Mouse (Mus musculus) bone marrow, adult 2 months (tissue): ENCODE data around the gene Edem2.

ENCODE experiments used
- CTCF ChIP-seq: fragments of 200-500 bp; IDR thresholded peaks from 2 replicates; pipeline ENCODE4 v1.5.1; 2011; ENCODE audit warnings: low read length, control low read depth; ENCODE audit not compliant: control insufficient read depth, insufficient read depth
- POLR2A ChIP-seq: fragments of 200-500 bp; IDR thresholded peaks from 2 replicates; pipeline ENCODE4 v1.6.1; 2011; ENCODE audit warnings: low read depth, mild to moderate bottlenecking, control low read depth, low read length, borderline replicate concordance; ENCODE audit not compliant: control insufficient read depth

DNA sequence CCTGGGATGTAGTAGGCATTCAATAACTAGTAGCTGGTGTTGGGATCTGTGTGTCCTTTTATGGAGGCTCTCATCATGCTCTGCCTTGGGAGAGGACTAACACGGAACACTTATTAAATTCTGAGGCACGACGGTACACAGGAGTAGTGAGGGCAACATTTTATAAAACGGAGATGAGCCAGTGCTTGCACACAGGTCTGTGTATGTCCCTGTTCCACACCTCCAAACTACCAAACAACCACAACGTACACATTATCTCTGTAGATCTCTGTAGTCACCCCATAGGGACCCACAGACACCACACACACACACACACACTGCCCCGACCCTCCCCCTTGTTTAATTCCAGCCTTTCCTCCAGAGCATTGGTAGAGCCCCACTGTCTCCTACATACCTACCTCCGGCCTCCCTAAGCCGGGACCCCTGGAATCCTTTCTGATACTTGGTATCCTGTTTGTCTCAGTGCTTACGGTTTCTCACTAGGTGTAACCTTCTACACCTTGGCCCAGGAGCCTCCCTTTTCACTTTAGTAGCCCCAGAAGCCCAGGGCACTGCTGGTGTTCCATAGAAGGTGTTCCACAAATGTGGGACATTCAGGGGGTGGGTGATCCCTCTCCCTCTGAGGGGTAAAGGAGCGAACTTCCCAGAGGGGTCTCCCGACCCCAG is 45.1 kb upstream of the Edem2 start:
- TF ChIP-seq POLR2A (no peak), CTCF (no peak)
